In genomic region chr10:27135768-27136167, GRCm38 (mm10) we compare ENCODE assay signal across 16 mouse cellular contexts.
"Had no signal": no experiment of that assay in that cellular context is flagged by ENCODE, and none has a peak within 500 bp of the region (broad histone marks: within the 10 kb centered on the region; RNA-seq: fewer than 3 reads in every experiment).

No protein-coding gene starts in this region.

- ATAC-seq: lung, postnatal 0 days; midbrain, embryonic 13.5 days; midbrain, embryonic 15.5 days had no signal

- H3K27me3 ChIP-seq: lung, embryonic 15.5 days; megakaryocyte, embryonic 14.5 days; midbrain, embryonic 13.5 days; midbrain, embryonic 15.5 days; neural tube, embryonic 12.5 days; stomach, embryonic 15.5 days had no signal

- H3K9me3 ChIP-seq: lung, embryonic 15.5 days; megakaryocyte, embryonic 14.5 days; midbrain, embryonic 13.5 days; midbrain, embryonic 15.5 days; neural tube, embryonic 12.5 days; stomach, embryonic 15.5 days had no signal

- H3K9ac ChIP-seq: lung, embryonic 15.5 days; midbrain, embryonic 13.5 days; midbrain, embryonic 15.5 days; neural tube, embryonic 12.5 days; stomach, embryonic 15.5 days had no signal

- DNase-seq: lung, adult 2 months; lung, postnatal 14 days; lung, postnatal 36 days; right cerebral cortex, postnatal 14 days; thymus, adult 2 months; thymus, postnatal 36 days had no signal

- H3K27ac ChIP-seq: lung, embryonic 15.5 days; macrophage; midbrain, embryonic 13.5 days; midbrain, embryonic 15.5 days; neural tube, embryonic 12.5 days; stomach, embryonic 15.5 days; stomach, postnatal 0 days had no signal

- H3K4me1 ChIP-seq: megakaryocyte, embryonic 14.5 days; midbrain, embryonic 13.5 days; neural tube, embryonic 12.5 days; stomach, embryonic 15.5 days had no signal

- H3K4me2 ChIP-seq: lung, embryonic 15.5 days; midbrain, embryonic 11.5 days; midbrain, embryonic 13.5 days; midbrain, embryonic 15.5 days; neural tube, embryonic 12.5 days; stomach, embryonic 15.5 days had no signal

- H3K4me3 ChIP-seq: lung, embryonic 15.5 days; megakaryocyte, embryonic 14.5 days; midbrain, embryonic 13.5 days; midbrain, embryonic 15.5 days; neural tube, embryonic 12.5 days; stomach, embryonic 15.5 days had no signal

- H3K36me3 ChIP-seq: lung, embryonic 15.5 days; midbrain, embryonic 13.5 days; midbrain, embryonic 15.5 days; neural tube, embryonic 12.5 days; stomach, embryonic 15.5 days had no signal
